Mouse (Mus musculus): ENCODE measurements around the gene Otogl.

DNA sequence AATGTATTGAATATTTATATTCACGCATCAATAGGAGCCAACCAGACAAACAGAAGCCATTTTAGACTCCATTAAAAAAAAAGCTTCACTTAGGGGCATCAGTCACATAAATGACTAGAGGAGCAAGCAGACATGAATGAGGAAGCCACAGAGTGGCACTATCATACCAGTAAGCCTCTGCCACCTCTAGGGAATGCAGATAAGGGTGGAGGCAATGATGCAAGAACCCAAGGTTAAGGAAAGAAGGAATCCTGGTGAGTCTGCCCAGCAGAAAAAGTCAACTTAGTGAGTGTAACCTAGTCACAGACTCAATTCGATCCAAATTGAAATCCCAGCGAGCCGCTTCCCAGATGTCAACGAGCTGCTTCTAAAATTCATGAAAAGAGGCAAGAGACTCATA, 38.0 kb upstream of the Otogl start:
- no peak for TF ChIP-seq CTCF (IDR thresholded peaks at IDR 0.05; ENCODE audit: low read depth, low read length)
- no peak for TF ChIP-seq POLR2A (IDR thresholded peaks at IDR 0.05; ENCODE audit: extremely low read depth, insufficient read depth, low read length)
